Mouse (Mus musculus) gastrocnemius, adult 18-20 months (tissue): ENCODE results near the gene Hrk. TPM values are rescaled to one million over a fixed set of nuclear protein-coding genes. Genes with fewer than 3 reads are reported as not detected.
A peak's percentile ranks its signal among the peaks of the same experiment; 100 is the strongest.

Experiments
- DNase-seq: peaks from one replicate; pipeline ENCODE4 v3.0.0; 2021; ENCODE audit warnings: low spot score
- long read RNA-seq, 2 experiments: library from polyadenylated mRNA; stranded (forward); transcript quantifications; one replicate each; pipeline ENCODE4 v2.0.0; 2021
- total RNA-seq, 2 experiments: library from RNA; stranded (reverse); gene quantifications; 2 replicates each; pipeline ENCODE4 v1.2.3; 2021

Gene Hrk
- under 1 TPM; 0.12 to 0.21 TPM for total RNA-seq
- long read RNA-seq, experiment 1, result 0 reads
- long read RNA-seq, experiment 2, result 0 reads

- DNase-seq, result peak; percentile 72
These were observed at the start of gene Hrk for GRCm38 (mm10) chr5:118164581-118164980. Gene Hrk (plus strand): TSS chr5:118164648.

DNA sequence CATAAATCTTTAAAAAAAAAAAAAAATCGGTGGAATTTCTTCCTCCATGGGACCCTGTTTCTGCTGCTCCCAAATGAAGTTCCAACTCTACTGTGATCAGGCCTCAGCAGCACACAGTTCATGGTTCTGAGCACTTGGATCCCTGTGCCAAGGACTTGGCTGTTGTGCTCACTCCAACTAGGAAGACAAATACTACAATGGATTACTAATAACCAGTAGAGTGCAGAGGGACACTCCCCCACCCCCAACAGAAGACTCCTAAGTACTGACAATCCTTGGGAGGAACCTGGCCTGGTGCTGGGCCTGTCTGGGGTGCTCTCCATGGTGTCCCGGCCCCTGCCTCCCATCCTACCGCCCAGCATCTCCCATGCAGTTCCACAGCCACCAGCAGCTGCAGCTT lies 46.1 kb upstream of the Hrk start:
- no peak for DNase-seq

DNA sequence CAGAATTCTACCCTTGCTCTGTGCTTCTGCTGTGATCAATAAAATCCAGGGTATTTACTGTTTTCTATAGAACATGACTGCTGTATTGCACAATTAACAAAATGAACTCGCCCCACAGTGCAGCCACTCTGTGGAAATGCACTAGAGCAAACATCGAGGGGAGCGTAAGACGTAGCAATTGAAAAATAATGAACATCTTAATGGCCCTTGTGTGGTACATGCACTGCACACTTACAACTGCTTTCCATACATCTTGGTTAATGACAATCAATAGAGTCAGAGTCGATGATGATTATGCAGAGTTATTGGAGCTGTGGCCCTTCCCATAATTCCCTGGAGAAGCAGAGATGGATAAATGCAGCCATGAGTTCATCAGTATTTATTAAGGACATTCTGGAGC lies 45.5 kb upstream of the Hrk start:
- DNase-seq, result no peak

DNA sequence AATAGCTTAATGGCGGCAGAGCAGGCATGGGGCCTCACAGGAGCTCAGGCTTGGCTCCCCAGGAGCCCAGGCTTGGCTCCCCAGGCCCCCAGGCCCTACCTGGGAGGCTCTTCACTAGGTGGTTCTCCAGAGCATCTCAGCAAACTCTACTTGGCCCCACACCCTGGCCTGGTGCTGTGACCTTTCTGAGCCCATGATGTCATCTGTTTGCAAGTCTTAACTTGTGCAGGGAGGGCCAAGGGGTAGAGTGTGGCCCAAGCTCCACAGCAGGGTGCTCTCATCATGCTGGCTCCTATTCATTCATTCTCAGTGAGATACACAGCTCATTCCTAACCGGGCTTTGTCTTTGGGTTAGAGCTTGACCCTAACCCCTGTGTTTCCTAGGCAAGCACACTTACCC lies 43.8 kb upstream of the Hrk start:
- DNase-seq, result peak; percentile 23

DNA sequence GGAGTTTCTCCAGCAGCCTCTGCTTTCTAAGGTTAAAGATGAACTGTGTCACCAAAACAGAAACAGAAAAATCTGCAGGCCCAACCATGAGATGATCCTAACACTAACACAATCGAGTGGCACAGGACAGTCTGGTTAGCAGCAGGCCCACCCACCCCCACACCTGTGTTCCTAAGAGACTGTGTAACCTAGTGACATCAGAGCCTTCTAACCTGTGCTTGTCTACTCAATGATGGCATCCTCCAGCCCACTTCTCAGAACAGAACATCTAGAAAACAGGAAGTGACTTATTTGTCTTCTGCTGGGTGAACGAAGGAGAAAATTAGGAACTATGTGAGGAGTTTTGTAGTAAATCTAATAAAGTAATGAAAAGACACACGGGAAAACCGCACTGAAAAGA lies 42.5 kb upstream of the Hrk start:
- DNase-seq, result no peak

DNA sequence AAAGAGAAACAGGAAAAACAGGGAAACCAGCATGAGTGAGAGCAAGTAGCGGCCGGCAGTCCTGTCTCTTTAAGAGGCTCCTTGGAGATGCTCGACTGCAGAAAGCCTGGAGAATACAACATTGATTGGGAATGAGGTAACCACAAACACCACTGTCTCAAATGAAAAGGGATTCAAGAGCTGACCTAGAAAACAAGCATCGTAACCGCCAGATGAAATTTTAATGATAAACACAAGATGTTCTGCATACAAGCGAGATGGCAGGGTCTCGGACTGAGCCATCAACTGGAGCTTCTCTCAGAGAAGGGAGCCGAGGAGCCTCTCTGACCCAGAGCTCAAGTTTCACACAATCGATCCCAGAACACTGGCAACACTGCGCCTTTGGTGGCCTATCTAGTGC lies 41.4 kb upstream of the Hrk start:
- DNase-seq, result peak; percentile 28

DNA sequence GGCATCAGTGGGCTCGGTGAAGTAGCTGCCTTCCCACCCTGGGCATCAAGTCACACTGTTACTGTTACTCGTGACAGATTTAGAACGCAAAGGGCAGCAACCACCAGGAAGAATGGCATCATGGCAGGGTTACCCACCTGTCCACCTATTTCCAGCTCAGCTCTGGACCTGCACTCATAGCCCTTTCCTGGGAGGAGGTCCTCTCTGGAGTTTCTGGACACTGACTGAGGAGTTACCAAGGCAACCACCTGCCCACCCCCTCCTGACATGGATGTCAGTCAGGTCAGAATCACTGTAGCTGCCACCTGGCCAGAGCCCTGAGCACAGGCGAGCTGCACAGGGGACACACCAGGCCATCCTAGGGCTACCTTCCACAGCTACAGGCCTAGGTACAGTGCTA lies 37.8 kb upstream of the Hrk start:
- no peak for DNase-seq

- peak; percentile 57 for DNase-seq
These were observed 36.2 kb upstream of the Hrk start for GRCm38 (mm10) chr5:118128208-118128607.

- peak; percentile 77 for DNase-seq
These were observed 35.8 kb upstream of the Hrk start for GRCm38 (mm10) chr5:118128651-118129050.

- DNase-seq, result no peak
These were observed 28.1 kb upstream of the Hrk start for GRCm38 (mm10) chr5:118136391-118136790.

DNA sequence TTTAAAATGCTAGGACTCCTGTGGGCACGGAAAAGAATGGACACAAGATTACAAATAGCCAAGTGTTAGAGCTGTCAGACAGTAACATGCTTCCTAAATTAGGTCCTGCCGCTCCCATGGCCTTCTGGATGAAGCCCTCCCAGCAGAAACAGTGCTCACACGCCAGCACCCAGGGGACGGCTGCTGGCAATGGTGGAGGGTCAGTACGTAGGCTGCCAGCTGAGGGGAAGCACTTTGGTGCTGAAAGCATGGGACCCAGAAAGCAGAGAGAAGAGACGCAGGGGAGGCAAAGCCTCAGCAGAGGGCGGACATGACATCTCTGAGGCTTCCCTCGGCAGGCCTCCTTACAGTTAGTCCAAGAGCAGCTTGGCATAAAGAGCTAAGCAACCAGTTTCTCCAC lies 24.8 kb upstream of the Hrk start:
- peak; percentile 38 for DNase-seq

- DNase-seq, result no peak
These were observed 22.0 kb upstream of the Hrk start for GRCm38 (mm10) chr5:118142471-118142870.

GRCm38 (mm10) chr5:118143211-118144026 lies 21.0 kb upstream of the Hrk start:
- DNase-seq, result peak; percentile 89

- no peak for DNase-seq
These were observed 20.1 kb upstream of the Hrk start for GRCm38 (mm10) chr5:118144327-118144726.

- no peak for DNase-seq
These were observed 19.7 kb upstream of the Hrk start for GRCm38 (mm10) chr5:118144770-118145169.

GRCm38 (mm10) chr5:118145458-118145857 lies 19.0 kb upstream of the Hrk start:
- no peak for DNase-seq

GRCm38 (mm10) chr5:118145999-118146679 lies 18.3 kb upstream of the Hrk start:
- peak; percentile 48 for DNase-seq

GRCm38 (mm10) chr5:118147264-118147663 lies 17.2 kb upstream of the Hrk start:
- no peak for DNase-seq

DNA sequence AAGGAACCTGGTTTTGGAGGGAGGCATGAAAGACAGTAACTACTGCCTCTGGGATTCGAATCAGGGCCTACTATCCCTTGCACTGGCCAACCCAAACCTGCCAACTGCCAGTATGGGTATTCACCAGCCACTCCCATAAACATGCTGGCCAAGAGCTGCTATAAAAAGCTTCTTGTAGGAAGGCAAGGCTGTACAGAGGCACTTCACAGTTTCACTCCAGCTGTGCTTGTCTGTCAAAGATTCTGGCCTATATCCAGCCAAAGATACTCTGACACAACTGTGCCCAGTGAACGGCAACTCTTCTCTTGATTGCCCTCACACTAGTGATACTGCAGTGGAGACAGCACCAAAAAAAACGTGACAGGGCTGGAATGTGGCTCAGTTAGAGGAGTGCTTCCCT lies 14.7 kb upstream of the Hrk start:
- DNase-seq, result peak; percentile 94

DNA sequence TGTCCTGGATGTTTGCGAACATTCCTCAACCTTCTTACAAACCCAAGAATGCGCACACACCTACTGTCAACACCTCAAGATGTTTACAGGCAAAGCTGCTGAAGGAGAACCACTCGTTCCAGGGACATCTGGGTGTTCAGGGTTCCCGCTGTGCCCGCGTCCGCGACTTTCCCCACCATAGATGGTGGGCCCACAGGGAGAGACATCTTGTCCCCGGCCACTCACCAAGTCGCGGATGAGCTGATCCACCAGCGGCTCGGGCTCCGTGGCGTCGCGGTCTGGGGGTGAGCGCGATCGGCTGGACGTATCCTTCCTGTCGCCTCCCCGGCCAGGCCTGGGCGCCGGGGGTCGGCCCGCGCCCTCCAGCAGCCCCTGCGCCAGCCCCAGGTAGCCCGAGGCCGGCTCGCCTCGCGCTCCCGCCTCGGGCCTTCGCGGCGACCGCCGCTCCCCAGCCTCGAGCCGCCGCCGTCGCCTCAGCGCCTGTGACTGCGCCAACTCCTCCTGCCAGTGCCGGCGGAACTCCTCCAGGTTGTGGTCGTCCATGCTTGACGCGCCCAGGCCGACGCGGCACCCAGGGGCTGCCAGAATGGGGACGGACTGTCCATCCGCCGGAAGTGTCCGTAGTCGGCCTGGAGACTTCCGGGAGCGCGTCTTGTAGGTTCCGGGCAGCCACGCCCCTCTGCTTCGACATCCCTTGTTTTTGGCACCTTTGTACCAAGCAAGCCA lies 9.4 kb upstream of the Hrk start, which contains the start of gene Fbxw8:
Gene Fbxw8 (minus strand): TSS at position 626 of the 726 bp plus-strand sequence.
- peak; percentile 88 for DNase-seq

DNA sequence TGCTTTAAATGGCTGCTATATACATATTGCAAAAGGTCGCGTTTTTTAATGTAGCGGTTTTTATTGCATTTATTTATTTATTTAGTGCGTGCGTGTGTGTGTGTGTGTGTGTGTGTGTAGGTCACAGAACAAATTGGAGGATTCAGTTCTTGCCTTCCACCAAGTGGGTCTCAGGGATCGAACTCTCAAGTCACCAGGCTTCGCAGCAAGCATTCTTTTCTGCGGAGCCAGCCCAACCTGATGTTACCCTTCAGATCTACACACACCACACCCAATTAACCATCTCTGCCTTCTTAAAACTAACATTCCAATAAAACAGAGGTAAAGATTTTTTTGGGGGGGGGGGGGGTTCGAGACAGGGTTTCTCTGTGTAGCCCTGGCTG lies 8.9 kb upstream of the Hrk start:
- DNase-seq, result no peak

- no peak for DNase-seq
These were observed 7.5 kb upstream of the Hrk start for GRCm38 (mm10) chr5:118156976-118157375.
